Mouse (Mus musculus) forebrain, embryonic 11.5 days (tissue): ENCODE data around the gene Cmtm8. TPM values are rescaled to one million over a fixed set of nuclear protein-coding genes. Genes with fewer than 3 reads are reported as not detected.

Experiments used
- ATAC-seq: fragments of 200-750 bp; cut with Nextera tagmentation; replicated peaks from 2 replicates; pipeline ENCODE4 v1.8.0; 2017; ENCODE audit warnings: moderate TSS enrichment; ENCODE audit not compliant: low FRiP score
- DNase-seq: peaks from one replicate; pipeline ENCODE4 v3.0.0-alpha.2; 2017; ENCODE audit warnings: low spot score
- H3K27ac ChIP-seq: fragments of 300-500 bp; sonication (generic); 2 replicates; pipeline ENCODE4 v1.5.1; 2014; ENCODE audit warnings: low read depth, low read length
- H3K27me3 ChIP-seq: fragments of 300-500 bp; sonication (generic); 2 replicates; pipeline ENCODE4 v1.6.1; 2014; ENCODE audit warnings: mild to moderate bottlenecking, low read length, mixed read lengths; ENCODE audit not compliant: control insufficient read depth, insufficient read depth
- H3K36me3 ChIP-seq: fragments of 300-500 bp; sonication (generic); 2 replicates; pipeline ENCODE4 v1.6.1; 2014; ENCODE audit warnings: mild to moderate bottlenecking, low read length, moderate library complexity, mixed read lengths; ENCODE audit not compliant: control insufficient read depth, insufficient read depth
- H3K4me1 ChIP-seq: fragments of 300-500 bp; sonication (generic); replicated peaks from 2 replicates; pipeline ENCODE4 v1.6.1; 2014; ENCODE audit warnings: low read length, mixed read lengths; ENCODE audit not compliant: control insufficient read depth, insufficient read depth
- H3K4me2 ChIP-seq: fragments of 300-500 bp; sonication (generic); 2 replicates; pipeline ENCODE4 v1.6.1; 2014; ENCODE audit warnings: low read depth, mild to moderate bottlenecking, low read length, moderate library complexity, mixed read lengths; ENCODE audit not compliant: severe bottlenecking
- H3K4me3 ChIP-seq: fragments of 300-500 bp; sonication (generic); 2 replicates; pipeline ENCODE4 v1.5.1; 2014; ENCODE audit warnings: low read depth, low read length
- H3K9ac ChIP-seq: fragments of 300-500 bp; sonication (generic); 2 replicates; pipeline ENCODE4 v1.6.1; 2014; ENCODE audit warnings: low read length
- H3K9me3 ChIP-seq: fragments of 300-500 bp; sonication (generic); 2 replicates; pipeline ENCODE4 v1.6.1; 2016; ENCODE audit warnings: low read length, mixed read lengths; ENCODE audit not compliant: control insufficient read depth
- WGBS: fragments of 180-500 bp; shearing (Covaris S2); extraction: QIAGEN DNeasy Blood & Tissue Kit; methylation state at CpG from one replicate; pipeline ENCODE4 v1.1.7; 2014; 5-methylcytosine and 5-hydroxymethylcytosine counted together
- polyA plus RNA-seq: library from polyadenylated mRNA; unstranded; fragments of >200 nt; fragmentation: Nextera tagmentation; extraction: Ambion mirVana; gene quantifications from 2 replicates; pipeline ENCODE4 v1.2.1, GENCODE M21; 2014

The Cmtm8 gene
- polyA plus RNA-seq, 1 experiment from 2014 or later = 19.1 TPM

- H3K4me3 ChIP-seq = no peak overlapping the region
- H3K27me3 ChIP-seq = no peaks in the 10 kb centered on the region
- 88% methylated on average over 6 of the region's 6 CpGs for WGBS
- no peaks in the 10 kb centered on the region for H3K9me3 ChIP-seq
- no peak overlapping the region for H3K9ac ChIP-seq
- H3K27ac ChIP-seq = no peak overlapping the region
- no peaks in the 10 kb centered on the region for H3K36me3 ChIP-seq
- no peak for ATAC-seq
- no peak overlapping the region for H3K4me2 ChIP-seq
- DNase-seq = no peak
- peaks cover 5% of the 10 kb centered on the region; the same call in 1 of the 2 replicates for H3K4me1 ChIP-seq
Measured at GRCm38 (mm10) chr9:114777178-114778046, 66.5 kb downstream of the Cmtm8 start.

DNA sequence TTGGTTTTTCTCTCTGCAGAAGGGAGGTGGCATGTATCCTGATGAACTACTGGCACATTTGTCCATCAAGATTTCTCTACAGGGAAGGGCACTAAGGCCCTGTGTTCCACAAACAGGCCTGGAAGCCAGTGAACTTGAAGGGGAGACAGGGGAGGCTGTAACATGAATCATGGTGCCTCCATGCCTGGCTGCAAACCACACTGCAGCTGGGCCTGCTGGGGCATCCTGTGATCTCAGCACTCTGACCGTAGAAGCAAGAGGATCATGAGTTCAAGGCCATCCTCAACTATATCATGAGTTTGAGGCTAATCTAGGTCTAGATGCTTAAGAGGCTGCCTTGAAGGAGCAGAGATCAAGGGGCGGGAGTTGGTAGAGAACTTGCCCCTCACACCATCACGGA, 67.6 kb downstream of the Cmtm8 start:
- Histone ChIP-seq H3K9me3 (no peaks in the 10 kb centered on the region), H3K4me1 (peaks cover 5% of the 10 kb centered on the region; the same call in 1 of the 2 replicates), H3K36me3 (no peaks in the 10 kb centered on the region; the same call in 1 of the 2 replicates), H3K4me2 (no peak overlapping the region), H3K27me3 (no peaks in the 10 kb centered on the region), H3K27ac (no peak overlapping the region), H3K4me3 (no peak overlapping the region), H3K9ac (no peak overlapping the region)
- DNase-seq = no peak
- ATAC-seq = no peak
- WGBS = 92% methylated on average over 3 of the region's 3 CpGs

GRCm38 (mm10) chr9:114775272-114775671, 68.7 kb downstream of the Cmtm8 start:
- no peaks in the 10 kb centered on the region for H3K27me3 ChIP-seq
- 88% methylated on average over 4 of the region's 4 CpGs for WGBS
- no peaks in the 10 kb centered on the region for H3K9me3 ChIP-seq
- no peak overlapping the region for H3K4me2 ChIP-seq
- no peaks in the 10 kb centered on the region; the same call in 1 of the 2 replicates for H3K36me3 ChIP-seq
- no peak overlapping the region for H3K4me3 ChIP-seq
- ATAC-seq = no peak
- no peak overlapping the region for H3K9ac ChIP-seq
- no peaks in the 10 kb centered on the region; the same call in 1 of the 2 replicates for H3K4me1 ChIP-seq
- no peak for DNase-seq
- H3K27ac ChIP-seq = no peak overlapping the region

- Histone ChIP-seq H3K27ac (no peak overlapping the region), H3K4me2 (no peak overlapping the region), H3K36me3 (no peaks in the 10 kb centered on the region; the same call in 1 of the 2 replicates), H3K9me3 (no peaks in the 10 kb centered on the region), H3K4me1 (no peaks in the 10 kb centered on the region), H3K27me3 (no peaks in the 10 kb centered on the region), H3K4me3 (no peak overlapping the region), H3K9ac (no peak overlapping the region)
- WGBS = 78% methylated on average over 6 of the region's 6 CpGs
- ATAC-seq (no peak), DNase-seq (no peak)
Measured at GRCm38 (mm10) chr9:114774629-114775028, 69.3 kb downstream of the Cmtm8 start.

GRCm38 (mm10) chr9:114771565-114771964, 72.4 kb downstream of the Cmtm8 start:
- H3K4me1 ChIP-seq = no peaks in the 10 kb centered on the region; the same call in 1 of the 2 replicates

DNA sequence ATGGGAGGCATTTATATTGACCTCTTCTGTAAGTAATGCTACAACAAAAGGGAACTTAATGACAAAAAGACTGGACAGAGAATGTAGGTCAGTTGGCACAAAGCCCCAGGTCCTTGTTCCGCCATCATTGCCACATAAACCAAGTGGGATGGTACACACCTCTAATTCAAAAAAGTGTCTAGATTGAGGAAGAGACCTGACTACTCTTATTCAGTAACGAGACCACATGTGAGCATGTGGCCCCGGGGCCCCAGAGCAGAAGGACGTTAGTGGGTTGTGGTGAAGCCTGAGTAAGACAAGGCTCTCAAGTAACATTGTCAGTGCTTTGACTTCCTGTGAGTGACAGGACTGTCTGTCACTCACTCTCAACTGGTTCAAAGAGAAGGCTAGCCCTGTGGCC, 73.7 kb downstream of the Cmtm8 start:
- no peaks in the 10 kb centered on the region; the same call in 1 of the 2 replicates for H3K9me3 ChIP-seq
- ATAC-seq (no peak), DNase-seq (no peak)
- H3K9ac ChIP-seq = no peak overlapping the region
- no peaks in the 10 kb centered on the region; the same call in 1 of the 2 replicates for H3K36me3 ChIP-seq
- H3K4me1 ChIP-seq = no peaks in the 10 kb centered on the region; the same call in 1 of the 2 replicates
- no peak overlapping the region for H3K4me2 ChIP-seq
- H3K4me3 ChIP-seq = no peak overlapping the region
- H3K27ac ChIP-seq = no peak overlapping the region
- H3K27me3 ChIP-seq = no peaks in the 10 kb centered on the region
- WGBS = 86% methylated on average over 4 of the region's 4 CpGs

More at GRCm38 (mm10) chr9:114771565-114771964, 72.4 kb downstream of the Cmtm8 start:
- WGBS = 88% methylated on average over 7 of the region's 7 CpGs
- no peak overlapping the region for H3K9ac ChIP-seq
- no peak overlapping the region for H3K4me2 ChIP-seq
- DNase-seq (no peak), ATAC-seq (no peak)
- no peak overlapping the region for H3K4me3 ChIP-seq
- H3K27ac ChIP-seq = no peak overlapping the region
- no peaks in the 10 kb centered on the region for H3K9me3 ChIP-seq
- H3K36me3 ChIP-seq = no peaks in the 10 kb centered on the region; the same call in 1 of the 2 replicates
- H3K27me3 ChIP-seq = no peaks in the 10 kb centered on the region

DNA sequence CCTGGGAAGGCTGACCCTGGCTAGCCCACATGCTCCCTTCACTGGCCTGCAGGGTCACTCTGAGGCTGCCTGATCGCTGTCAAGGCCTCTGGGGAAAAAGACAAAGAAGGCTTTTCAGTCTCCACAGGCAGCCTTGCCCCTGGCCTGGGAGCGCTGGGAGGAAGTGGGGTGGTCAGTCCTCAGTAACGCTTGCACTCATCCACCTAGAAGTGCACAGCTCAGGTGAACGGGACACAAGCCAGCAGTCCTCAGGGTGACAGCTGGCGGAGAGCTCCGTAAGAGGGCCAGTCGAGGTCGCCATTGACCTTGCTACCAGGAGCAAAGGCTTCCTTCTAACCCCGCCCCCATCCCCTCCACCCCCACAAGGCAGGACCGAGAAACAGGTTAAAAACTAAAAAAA, 75.9 kb downstream of the Cmtm8 start:
- Histone ChIP-seq H3K9me3 (no peaks in the 10 kb centered on the region; the same call in 1 of the 2 replicates), H3K4me2 (no peak overlapping the region), H3K9ac (no peak overlapping the region), H3K27me3 (no peaks in the 10 kb centered on the region), H3K36me3 (no peaks in the 10 kb centered on the region; the same call in 1 of the 2 replicates), H3K27ac (no peak overlapping the region), H3K4me1 (no peaks in the 10 kb centered on the region; the same call in 1 of the 2 replicates), H3K4me3 (no peak overlapping the region)
- WGBS = 47% methylated on average over 10 of the region's 10 CpGs
- no peak for DNase-seq
- no peak for ATAC-seq

- Histone ChIP-seq H3K27ac (no peak overlapping the region), H3K36me3 (no peaks in the 10 kb centered on the region; the same call in 1 of the 2 replicates), H3K4me1 (no peaks in the 10 kb centered on the region; the same call in 1 of the 2 replicates), H3K4me3 (no peak overlapping the region), H3K4me2 (no peak overlapping the region), H3K9ac (no peak overlapping the region), H3K27me3 (no peaks in the 10 kb centered on the region), H3K9me3 (no peaks in the 10 kb centered on the region; the same call in 1 of the 2 replicates)
- DNase-seq (no peak), ATAC-seq (no peak)
- WGBS = 70% methylated on average over 2 of the region's 2 CpGs
Measured at GRCm38 (mm10) chr9:114767507-114767906, 76.4 kb downstream of the Cmtm8 start.
